Mouse (Mus musculus): Measurements from ENCODE around the gene Wbp2nl. TPM values are rescaled to one million over a fixed set of nuclear protein-coding genes. Genes with fewer than 3 reads are reported as not detected.

The Wbp2nl gene
- not detected in 2 replicates for polyA plus RNA-seq (2012; ENCODE audit: insufficient read depth, insufficient read length, missing spikeins)

DNA sequence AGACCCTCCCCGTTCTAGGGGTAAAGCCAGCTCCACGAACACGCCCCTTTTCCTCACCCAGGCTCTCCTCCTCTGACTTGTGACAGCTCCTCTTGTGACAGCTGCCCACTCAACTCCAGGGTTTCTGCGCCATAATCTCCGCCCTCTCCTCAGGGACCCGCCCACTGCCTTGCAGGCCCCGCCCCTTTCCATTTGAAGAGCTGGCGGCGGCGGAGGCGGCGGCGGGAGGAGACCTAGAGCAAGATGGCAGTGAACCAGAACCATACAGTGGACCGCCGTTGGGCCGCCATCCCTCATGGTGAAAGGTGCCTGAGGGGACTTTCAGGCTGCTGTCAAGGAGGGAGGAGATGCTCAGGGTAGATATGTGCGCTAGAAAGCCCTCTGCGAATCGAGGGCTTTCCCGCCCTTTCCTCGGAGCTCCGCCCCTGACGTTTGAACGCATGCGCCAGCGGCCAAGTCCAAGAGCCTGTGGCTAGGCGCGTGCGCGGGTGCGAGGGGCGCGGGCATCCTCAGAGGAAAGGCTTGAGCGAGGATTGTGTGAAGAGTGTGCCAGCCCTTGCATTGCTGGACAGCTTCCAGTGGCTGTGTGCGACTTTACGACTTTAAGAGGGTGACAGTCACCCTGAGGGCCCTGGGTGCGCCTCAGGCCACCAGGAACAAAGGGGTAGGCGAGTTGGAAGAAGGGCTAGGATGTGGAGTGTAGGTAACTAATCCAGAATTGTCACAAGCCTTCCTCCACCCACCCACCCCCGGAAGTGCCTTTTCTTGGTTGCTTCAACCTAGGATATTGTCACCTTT lies at the start of gene Wbp2nl:
Wbp2nl (plus strand) TSS at position 191 of the 798 bp plus-strand sequence.
- no peak within 1 kb of the TSS for H3K27ac ChIP-seq (replicated peaks; ENCODE audit: low read depth, low read length)
- H3K4me3 ChIP-seq (ENCODE audit: insufficient read depth, low read depth, low read length) = no peak within 1 kb of the TSS
- H3K4me1 ChIP-seq (ENCODE audit: control insufficient read depth, insufficient read depth, insufficient read length, low read length) = no peaks in the 10 kb centered on the region

DNA sequence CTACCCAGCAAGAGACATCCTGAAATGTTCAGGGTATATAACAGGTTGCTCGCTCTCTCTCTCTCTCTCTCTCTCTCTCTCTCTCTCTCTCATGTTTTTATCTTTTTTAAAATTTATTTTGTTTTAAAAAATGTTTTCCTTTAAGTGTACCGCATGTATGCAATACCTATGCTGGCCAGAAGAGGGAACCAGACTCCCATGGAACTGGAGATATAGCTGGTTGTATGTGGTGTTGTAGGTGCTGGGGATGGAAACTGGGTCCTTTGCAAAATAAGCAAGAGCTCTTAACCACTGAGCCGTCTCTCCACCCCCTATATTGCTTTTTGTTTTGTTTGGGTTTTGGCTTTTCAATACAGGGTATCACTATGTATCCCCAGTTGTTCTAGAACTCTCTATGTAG lies 47.2 kb upstream of the Wbp2nl start:
- H3K27ac ChIP-seq (replicated peaks; ENCODE audit: low read depth, low read length) = no peak overlapping the region
- H3K4me3 ChIP-seq (ENCODE audit: insufficient read depth, low read depth, low read length) = no peak overlapping the region
- no peaks in the 10 kb centered on the region for H3K4me1 ChIP-seq (ENCODE audit: control insufficient read depth, insufficient read depth, insufficient read length, low read length)

DNA sequence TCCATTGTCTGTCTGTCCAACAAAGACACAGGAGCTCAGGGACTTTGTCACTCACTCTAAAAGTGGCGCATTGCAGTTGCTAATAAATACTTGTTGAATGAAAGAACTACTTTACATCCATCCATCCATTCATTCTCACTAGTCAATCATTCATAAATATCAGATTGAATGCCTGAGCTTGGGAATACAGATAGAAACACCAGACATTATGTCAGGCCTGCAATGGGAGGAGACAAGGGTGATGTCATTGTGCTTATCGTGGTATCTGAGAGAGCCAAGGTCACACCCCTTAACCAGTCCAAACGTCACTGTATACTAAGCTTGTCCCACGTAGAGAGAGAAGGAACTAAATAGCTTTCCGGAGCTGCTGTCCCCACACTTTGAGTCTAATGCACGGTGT lies 46.7 kb upstream of the Wbp2nl start, which contains the start of gene 1500009C09Rik:
1500009C09Rik (plus strand) TSS at position 301 of the 400 bp plus-strand sequence.
- H3K4me1 ChIP-seq (ENCODE audit: control insufficient read depth, insufficient read depth, insufficient read length, low read length) = no peaks in the 10 kb centered on the region
- H3K4me3 ChIP-seq (ENCODE audit: insufficient read depth, low read depth, low read length) = no peak within 1 kb of the TSS
- no peak within 1 kb of the TSS for H3K27ac ChIP-seq (replicated peaks; ENCODE audit: low read depth, low read length)

DNA sequence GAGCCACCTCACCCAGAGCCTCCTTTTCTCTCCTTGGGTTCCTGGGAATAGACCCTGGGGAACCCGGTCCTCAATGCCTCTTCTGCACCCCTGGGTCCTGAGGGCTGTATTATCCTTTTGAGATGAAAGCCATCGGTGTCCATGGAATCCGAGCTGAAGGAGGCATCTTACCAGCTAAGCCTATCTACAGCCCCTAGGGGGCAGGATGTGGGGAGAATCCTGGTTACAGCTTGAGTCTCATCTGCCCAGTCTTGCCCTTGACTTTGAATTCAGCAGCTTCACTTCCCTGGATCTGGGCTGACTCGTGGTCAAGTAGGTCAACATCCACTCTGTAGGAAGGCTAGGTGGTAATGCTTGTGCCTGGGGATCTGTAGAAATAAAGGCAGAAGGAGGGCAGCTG lies 43.5 kb upstream of the Wbp2nl start:
- Histone ChIP-seq H3K27ac (replicated peaks; ENCODE audit: low read depth, low read length) (no peak overlapping the region), H3K4me1 (ENCODE audit: control insufficient read depth, insufficient read depth, insufficient read length, low read length) (no peaks in the 10 kb centered on the region), H3K4me3 (ENCODE audit: insufficient read depth, low read depth, low read length) (no peak overlapping the region)

DNA sequence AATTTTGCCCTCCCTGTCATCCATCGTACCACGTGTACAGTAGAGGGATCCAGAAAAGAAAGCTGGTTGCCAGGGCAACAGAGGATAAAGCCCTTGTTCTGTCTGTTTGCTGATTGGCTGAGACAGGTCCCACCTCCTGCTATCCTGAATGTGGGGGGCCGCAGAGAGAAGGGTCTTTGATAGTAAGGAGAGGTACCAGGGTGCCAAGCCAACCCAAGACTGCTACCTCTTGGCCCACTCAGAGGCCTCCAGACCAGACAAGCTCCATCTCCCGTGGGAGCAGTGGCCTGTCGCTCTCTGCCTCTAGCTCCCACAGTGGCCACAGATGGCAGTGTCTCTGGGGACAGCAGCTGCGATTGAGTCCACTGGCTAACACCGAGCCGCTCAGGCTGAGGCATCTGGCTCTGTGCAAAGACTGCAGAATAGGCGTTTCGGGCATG lies 42.8 kb upstream of the Wbp2nl start:
- Histone ChIP-seq H3K4me1 (ENCODE audit: control insufficient read depth, insufficient read depth, insufficient read length, low read length) (no peaks in the 10 kb centered on the region), H3K4me3 (ENCODE audit: insufficient read depth, low read depth, low read length) (no peak overlapping the region), H3K27ac (replicated peaks; ENCODE audit: low read depth, low read length) (no peak overlapping the region)

DNA sequence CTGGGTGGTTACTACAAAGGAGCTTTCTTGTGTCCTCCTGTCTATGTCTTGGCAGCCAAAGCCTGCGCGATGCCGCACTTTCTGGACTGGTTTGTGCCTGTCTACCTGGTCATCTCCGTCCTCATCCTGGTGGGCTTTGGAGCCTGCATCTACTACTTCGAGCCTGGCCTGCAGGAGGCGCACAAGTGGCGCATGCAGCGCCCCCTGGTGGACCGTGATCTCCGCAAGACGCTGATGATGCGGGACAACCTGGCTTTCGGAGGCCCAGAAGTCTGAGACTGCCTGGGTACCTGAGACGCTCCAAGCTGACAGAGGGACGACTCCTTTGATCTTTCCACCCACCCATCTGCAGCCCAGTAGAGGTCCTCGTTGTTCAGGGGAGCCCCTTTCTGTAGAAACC lies 39.2 kb upstream of the Wbp2nl start:
- no peak overlapping the region for H3K27ac ChIP-seq (replicated peaks; ENCODE audit: low read depth, low read length)
- H3K4me3 ChIP-seq (ENCODE audit: insufficient read depth, low read depth, low read length) = no peak overlapping the region
- 0 out of 2 replicates have a peak, but pooled peaks cover 3% of the 10 kb centered on the region for H3K4me1 ChIP-seq (ENCODE audit: control insufficient read depth, insufficient read depth, insufficient read length, low read length)

DNA sequence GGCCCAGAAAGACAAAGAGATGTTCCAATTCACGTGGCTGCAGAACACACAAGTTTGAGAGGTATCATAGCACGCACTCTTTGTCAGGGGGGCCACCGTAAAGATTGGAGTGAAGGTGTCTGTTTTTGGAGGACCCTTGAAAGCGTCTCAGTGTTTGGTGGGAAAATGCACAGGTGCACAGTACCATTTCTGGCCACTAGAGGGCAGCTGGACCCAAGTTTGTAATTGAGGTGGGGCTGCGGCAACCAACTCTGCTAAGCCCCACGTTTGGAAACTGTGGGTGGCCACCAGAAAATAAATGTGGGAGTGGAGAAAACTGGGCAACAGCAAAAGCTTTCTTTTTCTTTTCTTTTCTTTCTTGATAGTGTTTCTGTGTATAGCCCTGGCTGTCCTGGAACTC lies 32.4 kb upstream of the Wbp2nl start:
- H3K27ac ChIP-seq (replicated peaks; ENCODE audit: low read depth, low read length) = no peak overlapping the region

DNA sequence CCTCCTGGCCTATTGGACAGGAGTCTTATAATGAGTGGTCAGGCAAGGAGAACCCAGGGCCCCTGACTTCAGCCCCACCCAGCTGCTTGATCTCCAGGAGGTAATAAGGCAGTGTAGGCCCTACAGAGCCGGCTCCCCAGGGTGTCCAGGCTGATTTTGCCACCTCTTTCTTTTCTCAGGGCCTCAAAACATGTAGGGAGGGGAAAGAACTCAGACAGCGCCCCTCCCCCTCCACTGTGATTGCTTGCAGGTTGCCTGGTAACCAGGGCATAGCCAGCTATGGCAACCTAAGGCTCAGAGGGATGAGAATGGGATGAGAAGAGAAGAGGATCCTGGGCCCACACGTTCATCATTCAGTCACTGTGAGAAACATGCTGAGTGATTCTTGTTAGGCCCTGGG lies 30.6 kb upstream of the Wbp2nl start:
- Histone ChIP-seq H3K4me1 (ENCODE audit: control insufficient read depth, insufficient read depth, insufficient read length, low read length) (0 out of 2 replicates have a peak, but pooled peaks cover 3% of the 10 kb centered on the region), H3K27ac (replicated peaks; ENCODE audit: low read depth, low read length) (no peak overlapping the region), H3K4me3 (ENCODE audit: insufficient read depth, low read depth, low read length) (no peak overlapping the region)

More for the DNA sequence above, 32.4 kb upstream of the Wbp2nl start:
- Histone ChIP-seq H3K4me1 (ENCODE audit: control insufficient read depth, insufficient read depth, insufficient read length, low read length) (0 out of 2 replicates have a peak, but pooled peaks cover 3% of the 10 kb centered on the region), H3K4me3 (ENCODE audit: insufficient read depth, low read depth, low read length) (no peak overlapping the region)

DNA sequence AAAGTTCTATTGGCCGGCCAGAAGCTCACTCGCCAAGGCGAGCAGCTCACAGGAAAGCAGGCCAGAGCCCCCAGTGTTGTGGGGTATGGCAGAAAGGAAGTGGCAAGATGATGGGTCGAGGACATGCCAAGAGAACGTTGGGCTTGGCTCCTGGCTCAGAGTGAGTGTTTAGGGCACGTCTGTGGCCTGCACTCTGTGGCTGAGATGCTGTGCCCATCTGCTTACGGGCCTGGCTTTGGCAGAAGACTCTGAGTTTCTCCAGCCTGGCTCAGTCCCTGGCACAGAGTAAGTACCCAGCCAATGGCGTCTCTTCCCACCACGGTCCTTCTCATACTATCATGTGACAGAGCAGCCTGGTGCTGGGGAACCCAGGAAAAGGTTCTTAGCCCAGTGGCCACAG lies 30.0 kb upstream of the Wbp2nl start:
- Histone ChIP-seq H3K4me3 (ENCODE audit: insufficient read depth, low read depth, low read length) (no peak overlapping the region), H3K4me1 (ENCODE audit: control insufficient read depth, insufficient read depth, insufficient read length, low read length) (0 out of 2 replicates have a peak, but pooled peaks cover 3% of the 10 kb centered on the region), H3K27ac (replicated peaks; ENCODE audit: low read depth, low read length) (no peak overlapping the region)

DNA sequence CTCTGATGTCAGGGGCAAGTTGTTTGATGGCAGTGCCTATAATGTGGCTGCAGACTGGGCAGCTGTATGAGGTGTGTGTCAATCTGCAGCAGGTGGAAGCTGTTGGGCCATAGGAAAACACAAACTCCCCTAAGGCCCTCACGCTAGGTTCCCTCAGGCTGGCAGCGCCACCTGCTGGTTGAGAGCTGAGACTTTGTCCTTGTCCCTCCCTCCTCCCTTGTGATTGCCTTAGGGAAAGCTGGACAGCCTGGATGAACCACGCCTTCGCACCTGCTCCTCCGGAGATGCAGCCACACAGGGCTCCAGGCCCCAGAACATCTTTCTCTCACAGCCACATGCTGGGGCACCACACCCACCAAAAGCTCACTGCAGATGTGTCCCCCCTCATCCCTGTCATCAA lies 27.6 kb upstream of the Wbp2nl start:
- no peaks in the 10 kb centered on the region for H3K4me1 ChIP-seq (ENCODE audit: control insufficient read depth, insufficient read depth, insufficient read length, low read length)
- no peak overlapping the region for H3K27ac ChIP-seq (replicated peaks; ENCODE audit: low read depth, low read length)
- H3K4me3 ChIP-seq (ENCODE audit: insufficient read depth, low read depth, low read length) = no peak overlapping the region

DNA sequence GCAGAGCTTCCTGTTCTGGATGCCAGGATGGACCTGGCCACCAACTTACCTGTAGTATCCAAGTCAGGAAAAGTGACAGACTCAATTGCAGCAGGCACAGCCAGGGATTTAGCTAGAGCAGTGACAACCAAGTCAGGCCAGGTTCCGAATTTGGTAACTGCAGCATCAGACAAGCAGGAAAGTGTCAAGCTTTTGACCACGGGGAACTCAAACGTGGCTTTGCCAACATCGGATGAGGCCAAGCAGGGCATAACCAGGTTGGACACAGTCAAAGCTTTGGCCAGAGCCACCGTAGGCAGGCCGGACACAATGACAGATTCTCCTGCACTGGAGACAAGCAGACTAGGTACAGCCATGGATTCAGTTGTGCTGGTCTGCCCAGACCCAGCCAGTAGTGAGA lies 26.5 kb upstream of the Wbp2nl start:
- Histone ChIP-seq H3K27ac (replicated peaks; ENCODE audit: low read depth, low read length) (no peak overlapping the region), H3K4me3 (ENCODE audit: insufficient read depth, low read depth, low read length) (no peak overlapping the region), H3K4me1 (ENCODE audit: control insufficient read depth, insufficient read depth, insufficient read length, low read length) (no peaks in the 10 kb centered on the region)

DNA sequence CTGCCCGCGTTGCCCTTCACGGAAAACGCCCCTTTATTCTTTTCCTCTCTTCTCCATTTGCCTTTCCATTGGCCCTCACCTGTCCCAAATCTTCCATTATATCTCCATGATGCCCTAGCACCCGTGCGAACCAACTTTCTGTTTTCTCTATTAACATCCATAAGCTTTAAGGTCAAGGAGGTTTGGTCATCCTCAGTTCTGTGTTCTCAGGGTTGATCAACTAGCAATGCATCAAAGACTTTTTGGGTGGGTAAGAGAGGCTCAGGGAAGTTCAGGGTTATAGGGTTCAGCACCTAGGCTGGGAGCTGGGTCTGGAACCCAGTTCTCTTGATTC lies 24.2 kb upstream of the Wbp2nl start, which contains the start of gene Sept3:
Sept3 (plus strand) TSS at position 301 of the 334 bp plus-strand sequence.
- Histone ChIP-seq H3K27ac (replicated peaks; ENCODE audit: low read depth, low read length) (no peak within 1 kb of the TSS), H3K4me1 (ENCODE audit: control insufficient read depth, insufficient read depth, insufficient read length, low read length) (no peaks in the 10 kb centered on the region), H3K4me3 (ENCODE audit: insufficient read depth, low read depth, low read length) (peak within 1 kb of the TSS; percentile 54)

DNA sequence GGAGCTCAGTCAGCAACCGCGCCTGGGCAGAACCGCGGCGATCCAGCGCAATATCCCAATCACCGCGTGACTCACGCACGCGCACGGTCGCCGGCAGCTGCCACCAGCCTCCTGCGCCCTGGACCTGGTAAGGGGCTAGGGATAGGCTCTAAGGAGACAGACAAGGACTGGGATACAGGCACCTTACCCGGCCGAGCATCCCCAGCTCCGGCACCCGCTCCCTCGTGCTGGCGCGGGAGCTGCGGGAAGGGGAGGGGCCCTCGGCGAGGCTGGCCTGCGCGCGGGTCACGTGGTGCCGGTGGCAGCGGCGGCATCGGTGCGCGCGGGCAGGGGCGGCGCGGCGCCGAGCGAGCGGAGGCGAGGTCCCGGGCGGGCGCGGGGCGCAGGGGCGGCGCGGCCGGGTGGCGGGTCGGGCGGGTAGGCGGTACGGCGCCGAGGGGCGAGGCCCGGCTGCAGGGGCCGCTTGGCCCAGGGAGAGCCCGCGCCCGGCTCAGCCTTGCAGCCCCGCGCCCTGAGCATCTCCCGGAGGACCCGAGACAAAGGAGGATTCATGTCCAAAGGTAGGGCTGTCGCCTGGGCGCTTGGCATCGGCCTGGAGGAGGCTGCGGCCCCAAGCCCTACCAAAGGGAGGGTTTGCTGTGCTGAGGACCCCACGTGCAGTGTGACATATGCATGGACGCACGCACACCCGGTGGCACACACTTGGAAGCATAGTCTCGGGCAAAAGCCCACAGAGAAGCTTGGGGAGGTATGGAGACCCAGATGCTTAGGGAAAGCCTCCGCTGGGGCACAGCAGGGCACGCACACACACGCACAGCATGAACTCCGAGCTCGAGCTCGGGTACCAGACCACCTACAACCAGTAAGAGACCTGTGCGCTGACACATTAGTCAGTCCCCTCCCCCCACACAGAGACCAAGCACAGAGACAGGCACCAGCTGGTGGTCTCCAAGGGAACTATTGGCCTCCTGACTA lies 23.5 kb upstream of the Wbp2nl start:
- Histone ChIP-seq H3K4me1 (ENCODE audit: control insufficient read depth, insufficient read depth, insufficient read length, low read length) (no peaks in the 10 kb centered on the region), H3K27ac (replicated peaks; ENCODE audit: low read depth, low read length) (no peak overlapping the region), H3K4me3 (ENCODE audit: insufficient read depth, low read depth, low read length) (peak overlapping the region; percentile 54)

DNA sequence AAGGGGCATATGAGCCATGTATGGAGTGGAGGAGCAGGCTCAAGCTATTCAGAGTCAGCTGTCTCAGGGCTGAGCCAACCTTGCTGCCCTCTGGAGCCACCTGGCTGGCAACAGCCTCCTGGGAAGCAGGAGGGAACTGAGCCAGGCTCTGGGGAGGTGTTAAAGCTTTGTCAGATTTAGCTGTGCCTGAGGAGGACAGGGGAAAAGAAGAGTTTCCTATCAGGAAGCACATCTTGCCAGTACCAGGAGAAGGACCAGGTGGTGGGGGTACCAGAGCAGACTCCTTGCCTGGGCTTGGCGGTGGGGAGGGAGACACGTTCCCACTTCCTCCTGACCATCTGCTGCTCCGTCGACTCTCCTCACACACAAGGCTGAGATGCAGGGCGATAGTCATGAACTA lies 21.2 kb upstream of the Wbp2nl start:
- Histone ChIP-seq H3K4me3 (ENCODE audit: insufficient read depth, low read depth, low read length) (no peak overlapping the region), H3K4me1 (ENCODE audit: control insufficient read depth, insufficient read depth, insufficient read length, low read length) (no peaks in the 10 kb centered on the region), H3K27ac (replicated peaks; ENCODE audit: low read depth, low read length) (no peak overlapping the region)

DNA sequence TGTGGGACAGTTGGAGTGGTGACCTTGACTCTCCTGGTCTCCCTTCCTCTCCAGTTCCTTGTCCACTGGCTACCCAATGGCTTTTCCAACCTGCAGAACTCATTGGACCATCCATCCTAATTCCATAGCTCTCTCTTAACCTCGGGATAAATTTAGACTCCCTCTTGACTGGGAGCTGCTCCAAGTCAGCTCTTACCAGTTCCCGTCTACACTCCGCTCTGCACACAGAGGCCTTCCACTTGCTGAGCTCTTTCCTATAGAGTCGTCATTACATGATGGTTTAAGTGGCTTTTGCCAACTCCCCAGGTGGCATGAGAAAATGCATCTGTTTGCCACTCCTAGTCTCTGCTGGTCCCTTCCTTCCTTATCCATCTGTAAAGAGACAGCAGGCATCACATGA lies 18.1 kb upstream of the Wbp2nl start:
- no peak overlapping the region for H3K27ac ChIP-seq (replicated peaks; ENCODE audit: low read depth, low read length)
- H3K4me3 ChIP-seq (ENCODE audit: insufficient read depth, low read depth, low read length) = no peak overlapping the region
- no peaks in the 10 kb centered on the region for H3K4me1 ChIP-seq (ENCODE audit: control insufficient read depth, insufficient read depth, insufficient read length, low read length)
